Mouse (Mus musculus): ENCODE results near the gene Mpped1. TPM values are rescaled to one million over a fixed set of nuclear protein-coding genes. Genes with fewer than 3 reads are reported as not detected.

Mpped1 gene
- total and polyA plus RNA-seq, 2 experiments from 2014 or later: 14.2 to 31.4 TPM

DNA sequence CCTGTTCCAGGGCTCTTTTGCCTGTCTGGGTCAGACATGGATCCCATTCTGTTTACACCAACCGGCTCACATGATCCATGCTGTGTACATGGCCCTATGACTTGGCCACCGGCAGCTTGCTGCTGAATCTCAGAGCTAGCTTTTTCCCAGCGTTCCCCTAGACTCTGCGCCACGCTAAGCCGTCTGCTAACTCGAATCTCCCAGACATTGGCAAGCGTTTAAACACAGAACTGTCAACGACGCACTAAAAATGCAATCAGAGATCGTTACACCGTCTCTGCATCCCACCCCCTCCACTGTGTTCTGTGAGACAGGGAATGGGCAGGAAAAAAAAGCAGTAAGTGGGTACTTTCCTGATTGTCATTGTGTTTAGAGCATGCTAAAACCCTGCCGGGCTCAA is 50.0 kb downstream of the Mpped1 start:
- 59% methylated on average over 13 of the region's 13 CpGs for WGBS
- no peaks in the 10 kb centered on the region for H3K4me1 ChIP-seq (ENCODE audit: insufficient read depth, low read length)
- no peak for ATAC-seq

DNA sequence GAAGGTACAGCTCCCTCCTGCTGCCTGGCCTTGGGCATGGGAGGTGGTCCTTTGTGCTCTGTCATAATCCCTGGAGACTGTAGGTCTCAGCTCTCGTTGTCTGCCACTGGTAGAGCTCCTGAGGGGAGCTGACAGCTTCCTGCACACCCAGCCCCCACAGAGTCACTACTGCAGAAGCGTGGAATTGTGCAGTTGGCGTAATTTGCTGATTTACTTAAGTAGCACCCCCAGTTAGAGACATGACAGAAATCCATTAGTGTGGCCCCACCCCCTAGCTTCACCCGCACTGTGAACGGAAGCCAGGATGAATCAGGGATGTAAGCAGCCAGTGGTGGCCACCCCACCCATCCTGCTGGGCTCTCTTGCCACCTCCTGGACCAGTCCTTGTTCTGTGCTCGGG is 53.0 kb downstream of the Mpped1 start:
- no peak for TF ChIP-seq CTCF (IDR thresholded peaks at IDR 0.05; ENCODE audit: low read depth)
- ATAC-seq (no peak), DNase-seq (ENCODE audit: low spot score) (no peak)
- no peak overlapping the region for H3K27ac ChIP-seq
- H3K4me1 ChIP-seq (ENCODE audit: insufficient read depth, low read length): no peaks in the 10 kb centered on the region
- H3K27me3 ChIP-seq (ENCODE audit: insufficient read depth, low read length): no peaks in the 10 kb centered on the region
- H3K9me3 ChIP-seq (ENCODE audit: low read length): no peaks in the 10 kb centered on the region
- no peaks in the 10 kb centered on the region for H3K36me3 ChIP-seq (ENCODE audit: insufficient read depth, low read length)
- H3K4me2 ChIP-seq (ENCODE audit: low read depth, low read length): no peak overlapping the region
- WGBS: 64% methylated on average over 6 of the region's 6 CpGs
- H3K4me3 ChIP-seq (ENCODE audit: low read length): no peak overlapping the region
- no peak overlapping the region for H3K9ac ChIP-seq (replicated peaks; ENCODE audit: low read length)

More for the DNA sequence above, 50.0 kb downstream of the Mpped1 start:
- TF ChIP-seq CTCF (IDR thresholded peaks at IDR 0.05; ENCODE audit: low read depth): no peak
- Histone ChIP-seq H3K9ac (replicated peaks; ENCODE audit: low read length) (no peak overlapping the region), H3K4me2 (ENCODE audit: low read depth, low read length) (no peak overlapping the region), H3K36me3 (ENCODE audit: insufficient read depth, low read length) (no peaks in the 10 kb centered on the region), H3K4me3 (ENCODE audit: low read length) (no peak overlapping the region), H3K9me3 (ENCODE audit: low read length) (no peaks in the 10 kb centered on the region), H3K27ac (0 out of 2 replicates have a peak overlapping the region, but pooled peaks have one; percentile 11), H3K27me3 (ENCODE audit: insufficient read depth, low read length) (no peaks in the 10 kb centered on the region)
- no peak for DNase-seq (ENCODE audit: low spot score)

DNA sequence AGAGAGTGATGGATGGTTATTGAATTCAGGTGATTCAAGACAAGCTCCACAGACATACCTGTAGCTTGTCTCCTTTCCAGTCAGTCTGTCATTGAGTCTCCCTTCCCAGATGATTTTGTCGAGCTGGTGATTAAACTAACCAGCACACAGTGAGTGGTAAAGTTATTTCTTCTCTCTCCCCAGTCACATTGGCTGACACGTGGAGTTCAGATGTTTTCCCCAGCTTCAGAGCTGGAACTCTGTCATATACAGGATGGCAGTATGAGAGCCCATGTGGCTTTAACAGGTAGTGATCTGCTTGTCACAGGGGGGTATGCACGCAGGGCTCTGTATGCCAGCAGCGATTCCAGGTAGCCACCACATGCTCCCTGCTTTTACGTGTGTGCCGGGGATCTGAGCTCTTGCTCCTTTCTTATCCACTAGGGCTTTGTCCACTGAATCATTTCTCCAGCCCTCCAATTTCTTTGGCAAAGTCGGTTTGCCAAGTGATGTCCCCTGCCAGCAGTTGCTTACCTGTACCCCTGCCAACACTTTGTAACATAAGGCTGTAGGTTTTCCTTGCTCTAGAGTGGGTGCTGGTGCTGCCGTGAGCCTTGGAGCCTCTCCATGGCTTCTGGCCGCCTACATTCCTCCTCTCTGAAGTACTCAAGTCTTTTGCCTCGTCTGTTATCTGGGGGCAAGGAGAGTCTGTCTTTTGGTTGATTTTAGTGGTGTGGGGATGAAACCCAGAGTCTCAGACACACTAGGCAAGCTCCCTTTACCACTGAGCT is 61.9 kb downstream of the Mpped1 start:
- H3K9me3 ChIP-seq (ENCODE audit: low read length): no peaks in the 10 kb centered on the region
- no peak for DNase-seq (ENCODE audit: low spot score)
- H3K27me3 ChIP-seq (ENCODE audit: insufficient read depth, low read length): no peaks in the 10 kb centered on the region
- 52% methylated on average over 10 of the region's 10 CpGs for WGBS
- no peak overlapping the region for H3K4me2 ChIP-seq (ENCODE audit: low read depth, low read length)
- ATAC-seq: no peak
- peaks cover 18% of the 10 kb centered on the region for H3K4me1 ChIP-seq (ENCODE audit: insufficient read depth, low read length)
- no peak overlapping the region for H3K4me3 ChIP-seq (ENCODE audit: low read length)
- no peaks in the 10 kb centered on the region for H3K36me3 ChIP-seq (ENCODE audit: insufficient read depth, low read length)
- H3K9ac ChIP-seq (replicated peaks; ENCODE audit: low read length): no peak overlapping the region
- H3K27ac ChIP-seq: no peak overlapping the region
- no peak for TF ChIP-seq CTCF (IDR thresholded peaks at IDR 0.05; ENCODE audit: low read depth)

DNA sequence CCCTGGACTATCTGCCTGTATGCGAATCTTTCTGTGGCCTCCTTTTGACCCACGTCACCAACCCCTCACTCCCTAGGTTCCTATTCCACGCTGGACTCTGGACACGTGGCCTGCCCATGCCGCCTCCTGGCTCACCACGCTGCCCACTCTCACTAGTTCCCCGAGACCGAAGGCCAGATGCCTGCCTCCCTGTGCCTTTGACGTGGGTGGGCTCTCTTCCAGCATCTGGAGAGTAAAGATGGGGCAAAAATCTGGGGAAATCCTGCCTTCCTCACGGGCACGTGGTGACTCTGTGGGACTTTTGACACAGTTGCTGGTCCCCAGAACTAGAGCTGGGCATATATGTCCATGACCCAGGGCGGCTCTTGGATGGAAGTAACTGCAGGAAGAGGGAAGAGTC is 63.2 kb downstream of the Mpped1 start:
- no peak for TF ChIP-seq CTCF (IDR thresholded peaks at IDR 0.05; ENCODE audit: low read depth)
- WGBS: 49% methylated on average over 12 of the region's 12 CpGs

DNA sequence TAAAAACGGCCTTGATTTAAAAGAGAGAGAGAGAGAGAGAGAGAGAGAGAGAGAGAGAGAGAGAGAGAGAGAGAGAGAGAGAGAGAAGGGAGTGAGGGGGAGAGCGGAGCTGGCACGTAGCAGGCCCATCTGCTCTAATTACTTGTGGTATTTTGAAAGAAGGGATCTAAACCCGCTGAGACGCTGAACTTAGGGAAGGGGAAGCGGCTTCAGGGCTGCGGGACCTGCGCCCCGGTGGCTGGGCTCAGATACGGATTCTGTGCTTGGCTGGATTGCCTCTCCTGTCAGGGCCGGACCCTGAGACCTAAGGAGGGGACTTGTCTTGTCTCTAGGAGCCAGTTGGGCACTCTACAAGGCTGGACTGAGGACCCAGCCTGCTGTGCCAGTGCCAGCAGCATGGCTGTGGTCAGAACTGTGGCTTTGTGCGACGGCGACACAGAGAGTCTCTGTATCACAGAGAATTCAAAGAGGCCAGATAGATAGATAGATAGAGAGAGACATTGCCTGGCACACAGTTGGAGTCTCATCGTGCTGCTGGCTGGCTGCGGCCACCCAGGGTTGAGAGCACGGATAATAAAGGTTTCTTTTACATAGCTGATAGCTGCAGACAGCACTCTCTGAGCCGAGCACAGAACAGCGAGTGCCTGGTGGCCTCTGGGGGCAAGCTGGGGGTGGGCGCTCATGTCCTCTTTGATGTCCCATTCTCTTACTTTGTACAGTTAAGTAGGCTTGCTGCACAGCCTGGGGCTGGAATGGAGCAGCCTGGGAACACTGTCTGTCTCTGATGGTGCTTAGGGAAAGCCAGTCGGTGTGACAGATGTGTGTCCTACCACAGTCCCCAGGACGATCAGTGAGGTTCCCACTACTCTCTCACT is 63.9 kb downstream of the Mpped1 start:
- no peak overlapping the region for H3K4me3 ChIP-seq (ENCODE audit: low read length)
- H3K9me3 ChIP-seq (ENCODE audit: low read length): no peaks in the 10 kb centered on the region
- DNase-seq (ENCODE audit: low spot score) (peak; percentile 66), ATAC-seq (peak; percentile 42)
- H3K27me3 ChIP-seq (ENCODE audit: insufficient read depth, low read length): no peaks in the 10 kb centered on the region
- H3K36me3 ChIP-seq (ENCODE audit: insufficient read depth, low read length): no peaks in the 10 kb centered on the region
- 21% methylated on average over 22 of the region's 22 CpGs for whole genome bisulfite sequencing
- H3K9ac ChIP-seq (replicated peaks; ENCODE audit: low read length): no peak overlapping the region
- peaks cover 26% of the 10 kb centered on the region for H3K4me1 ChIP-seq (ENCODE audit: insufficient read depth, low read length)
- H3K4me2 ChIP-seq (ENCODE audit: low read depth, low read length): peak overlapping the region; percentile 16; the same call in 1 of the 2 replicates
- TF ChIP-seq CTCF (IDR thresholded peaks at IDR 0.05; ENCODE audit: low read depth): no peak
- H3K27ac ChIP-seq: 0 out of 2 replicates have a peak overlapping the region, but pooled peaks have one; percentile 1

More for the DNA sequence above, 63.2 kb downstream of the Mpped1 start:
- H3K4me1 ChIP-seq (ENCODE audit: insufficient read depth, low read length): peaks cover 20% of the 10 kb centered on the region
- ATAC-seq: no peak
- H3K4me3 ChIP-seq (ENCODE audit: low read length): no peak overlapping the region
- no peaks in the 10 kb centered on the region for H3K9me3 ChIP-seq (ENCODE audit: low read length)
- H3K27ac ChIP-seq: no peak overlapping the region
- DNase-seq (ENCODE audit: low spot score): no peak
- no peak overlapping the region for H3K9ac ChIP-seq (replicated peaks; ENCODE audit: low read length)
- no peaks in the 10 kb centered on the region for H3K36me3 ChIP-seq (ENCODE audit: insufficient read depth, low read length)
- H3K27me3 ChIP-seq (ENCODE audit: insufficient read depth, low read length): no peaks in the 10 kb centered on the region
- H3K4me2 ChIP-seq (ENCODE audit: low read depth, low read length): no peak overlapping the region

DNA sequence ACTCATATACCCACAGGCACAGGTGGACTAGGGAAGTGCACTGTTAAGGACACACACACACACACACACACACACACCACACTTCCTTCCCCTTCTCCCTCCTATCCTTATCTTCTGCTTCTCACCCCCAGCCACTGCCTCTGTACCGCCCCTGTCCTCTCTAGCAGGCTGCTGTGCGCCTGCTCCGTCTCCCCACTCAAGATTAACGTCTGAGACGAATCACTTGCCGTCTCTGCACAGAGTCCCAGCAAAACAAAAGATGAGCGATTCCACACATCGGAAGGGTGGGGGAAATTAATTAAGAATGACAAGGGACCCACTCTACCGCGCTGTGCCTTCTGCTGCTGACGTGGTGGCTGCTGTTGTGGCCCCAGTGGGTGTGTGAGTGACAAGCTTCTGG is 66.5 kb downstream of the Mpped1 start:
- H3K27ac ChIP-seq: no peak overlapping the region
- peak; percentile 34 for DNase-seq (ENCODE audit: low spot score)
- no peak overlapping the region for H3K4me2 ChIP-seq (ENCODE audit: low read depth, low read length)

More for the DNA sequence above, 66.5 kb downstream of the Mpped1 start:
- H3K9me3 ChIP-seq (ENCODE audit: low read length): no peaks in the 10 kb centered on the region
- TF ChIP-seq CTCF (IDR thresholded peaks at IDR 0.05; ENCODE audit: low read depth): no peak
- H3K27me3 ChIP-seq (ENCODE audit: insufficient read depth, low read length): no peaks in the 10 kb centered on the region
- no peak overlapping the region for H3K4me3 ChIP-seq (ENCODE audit: low read length)
- H3K4me1 ChIP-seq (ENCODE audit: insufficient read depth, low read length): peaks cover 26% of the 10 kb centered on the region
- H3K36me3 ChIP-seq (ENCODE audit: insufficient read depth, low read length): no peaks in the 10 kb centered on the region
- ATAC-seq: peak; percentile 10; the same call in 1 of the 2 replicates
- WGBS: 22% methylated on average over 11 of the region's 11 CpGs
- H3K9ac ChIP-seq (replicated peaks; ENCODE audit: low read length): no peak overlapping the region
